Mouse (Mus musculus) liver, postnatal 0 days (tissue): Measurements from ENCODE around the gene Smurf1. TPM values are rescaled to one million over a fixed set of nuclear protein-coding genes. Genes with fewer than 3 reads are reported as not detected.

Source experiments
- ATAC-seq: fragments of 200-750 bp; cut with Nextera tagmentation; 2 replicates; pipeline ENCODE4 v1.8.0; 2017; ENCODE audit warnings: mild to moderate bottlenecking, moderate library complexity
- DNase-seq: peaks from one replicate; pipeline ENCODE4 v3.0.0-alpha.2; 2016
- H3K27ac ChIP-seq: fragments of 300-500 bp; sonication (generic); 2 replicates; pipeline ENCODE4 v1.5.1; 2014; ENCODE audit warnings: antibody characterized with exemption, moderate library complexity, mild to moderate bottlenecking, low read depth
- H3K27me3 ChIP-seq: fragments of 300-500 bp; sonication (generic); 2 replicates; pipeline ENCODE4 v1.6.1; 2014; ENCODE audit warnings: low read length, control low read depth, mixed read lengths; ENCODE audit not compliant: insufficient read depth
- H3K36me3 ChIP-seq: fragments of 300-500 bp; sonication (generic); replicated peaks from 2 replicates; pipeline ENCODE4 v1.6.1; 2014; ENCODE audit warnings: mild to moderate bottlenecking, control low read depth, low read length, moderate library complexity, mixed read lengths; ENCODE audit not compliant: insufficient read depth
- H3K4me1 ChIP-seq: fragments of 300-500 bp; sonication (generic); 2 replicates; pipeline ENCODE4 v1.6.1; 2014; ENCODE audit warnings: antibody characterized with exemption, mild to moderate bottlenecking, control low read depth; ENCODE audit not compliant: insufficient read depth
- H3K4me2 ChIP-seq: fragments of 300-500 bp; sonication (generic); 2 replicates; pipeline ENCODE4 v1.6.1; 2014; ENCODE audit warnings: low read depth, mild to moderate bottlenecking, low read length, moderate library complexity, mixed read lengths
- H3K4me3 ChIP-seq: fragments of 300-500 bp; sonication (generic); 2 replicates; pipeline ENCODE4 v1.5.1; 2014; ENCODE audit warnings: low read depth, low read length
- H3K9ac ChIP-seq: fragments of 300-500 bp; sonication (generic); replicated peaks from 2 replicates; pipeline ENCODE4 v1.6.1; 2014; ENCODE audit warnings: mild to moderate bottlenecking, moderate library complexity
- H3K9me3 ChIP-seq: fragments of 300-500 bp; sonication (generic); 2 replicates; pipeline ENCODE4 v1.6.1; 2016; ENCODE audit warnings: mild to moderate bottlenecking, control low read depth, low read length, mixed read lengths
- CTCF ChIP-seq: sonication (generic); IDR thresholded peaks from 2 replicates; pipeline ENCODE4 v1.5.1; 2016; ENCODE audit warnings: antibody characterized with exemption, low read depth
- EP300 ChIP-seq: IDR thresholded peaks from 2 replicates; pipeline ENCODE4 v1.6.1; 2016; ENCODE audit warnings: antibody characterized with exemption, low read depth, mild to moderate bottlenecking
- WGBS: fragments of 180-500 bp; shearing (Covaris S2); extraction: QIAGEN DNeasy Blood & Tissue Kit; methylation state at CpG from one replicate; pipeline ENCODE4 v1.1.7; 2014; ENCODE audit not compliant: insufficient replicate concordance; 5-methylcytosine and 5-hydroxymethylcytosine counted together
- polyA plus RNA-seq: library from polyadenylated mRNA; unstranded; fragments of >200 nt; fragmentation: Nextera tagmentation; extraction: Ambion mirVana; gene quantifications from 2 replicates; pipeline ENCODE4 v1.2.1, GENCODE M21; 2015

Gene Smurf1
- polyA plus RNA-seq, 1 experiment from 2014 or later = 2.2 TPM

- TF ChIP-seq CTCF (no peak), EP300 (no peak)
- Histone ChIP-seq H3K9me3 (no peaks in the 10 kb centered on the region), H3K4me1 (no peaks in the 10 kb centered on the region; the same call in 1 of the 2 replicates), H3K4me2 (no peak overlapping the region), H3K36me3 (no peaks in the 10 kb centered on the region), H3K9ac (no peak overlapping the region), H3K4me3 (no peak overlapping the region), H3K27ac (no peak overlapping the region), H3K27me3 (no peaks in the 10 kb centered on the region)
- 65% methylated on average over 11 of the region's 11 CpGs for WGBS
- DNase-seq = no peak
- no peak for ATAC-seq
Observed at GRCm38 (mm10) chr5:144928856-144929713, 36.6 kb downstream of the Smurf1 start.

- no peak overlapping the region for H3K27ac ChIP-seq
- no peak overlapping the region for H3K4me3 ChIP-seq
- ATAC-seq (no peak), DNase-seq (no peak)
- no peak overlapping the region for H3K4me2 ChIP-seq
- H3K9me3 ChIP-seq = no peaks in the 10 kb centered on the region
- no peaks in the 10 kb centered on the region for H3K27me3 ChIP-seq
- WGBS = 82% methylated on average over 2 of the region's 2 CpGs
- no peak overlapping the region for H3K9ac ChIP-seq
- H3K4me1 ChIP-seq = no peaks in the 10 kb centered on the region
- H3K36me3 ChIP-seq = no peaks in the 10 kb centered on the region
- TF ChIP-seq EP300 (no peak), CTCF (no peak)
Observed at GRCm38 (mm10) chr5:144926275-144926674, 39.4 kb downstream of the Smurf1 start.

GRCm38 (mm10) chr5:144923351-144923750 lies 42.3 kb downstream of the Smurf1 start:
- Histone ChIP-seq H3K9me3 (no peaks in the 10 kb centered on the region), H3K4me3 (no peak overlapping the region), H3K36me3 (no peaks in the 10 kb centered on the region), H3K4me1 (no peaks in the 10 kb centered on the region), H3K4me2 (no peak overlapping the region), H3K27ac (no peak overlapping the region), H3K9ac (no peak overlapping the region), H3K27me3 (no peaks in the 10 kb centered on the region)
- TF ChIP-seq CTCF (no peak), EP300 (no peak)
- WGBS = 67% methylated on average over 6 of the region's 6 CpGs
- ATAC-seq = no peak
- DNase-seq = no peak

DNA sequence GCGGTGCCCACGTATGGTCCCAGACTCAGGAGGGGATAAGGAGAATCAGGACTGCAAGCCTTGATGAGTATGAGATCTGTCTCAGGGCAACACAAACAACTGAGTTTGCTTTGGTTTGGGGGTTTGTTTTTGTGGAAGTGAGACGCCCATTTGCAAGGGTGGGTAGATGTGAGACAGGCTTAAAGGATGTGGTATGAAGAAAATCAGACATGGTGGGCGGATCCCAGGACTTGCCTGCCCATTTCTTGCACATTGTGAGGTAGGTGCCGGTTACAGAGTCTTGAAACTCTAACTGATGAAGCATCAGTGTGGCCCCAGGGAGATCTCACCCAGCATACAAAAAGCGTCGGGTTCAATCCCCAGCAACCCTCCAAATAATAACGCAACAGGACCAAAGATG lies 45.9 kb downstream of the Smurf1 start:
- no peak overlapping the region for H3K4me3 ChIP-seq
- DNase-seq = no peak
- TF ChIP-seq CTCF (no peak), EP300 (no peak)
- peaks cover 7% of the 10 kb centered on the region; the same call in 1 of the 2 replicates for H3K4me1 ChIP-seq
- H3K9me3 ChIP-seq = no peaks in the 10 kb centered on the region
- no peak overlapping the region for H3K27ac ChIP-seq
- ATAC-seq = no peak
- no peak overlapping the region for H3K4me2 ChIP-seq
- H3K36me3 ChIP-seq = no peaks in the 10 kb centered on the region
- no peaks in the 10 kb centered on the region for H3K27me3 ChIP-seq
- no peak overlapping the region for H3K9ac ChIP-seq
- 81% methylated on average over 8 of the region's 8 CpGs for WGBS

GRCm38 (mm10) chr5:144919194-144919593 lies 46.5 kb downstream of the Smurf1 start:
- DNase-seq (no peak), ATAC-seq (no peak)
- no peak overlapping the region for H3K4me2 ChIP-seq
- no peaks in the 10 kb centered on the region for H3K36me3 ChIP-seq
- H3K27me3 ChIP-seq = no peaks in the 10 kb centered on the region
- H3K9me3 ChIP-seq = no peaks in the 10 kb centered on the region
- 83% methylated on average over 9 of the region's 9 CpGs for WGBS
- peaks cover 7% of the 10 kb centered on the region; the same call in 1 of the 2 replicates for H3K4me1 ChIP-seq
- no peak overlapping the region for H3K27ac ChIP-seq
- TF ChIP-seq CTCF = no peak
- TF ChIP-seq EP300 = no peak
- H3K4me3 ChIP-seq = no peak overlapping the region
- no peak overlapping the region for H3K9ac ChIP-seq

DNA sequence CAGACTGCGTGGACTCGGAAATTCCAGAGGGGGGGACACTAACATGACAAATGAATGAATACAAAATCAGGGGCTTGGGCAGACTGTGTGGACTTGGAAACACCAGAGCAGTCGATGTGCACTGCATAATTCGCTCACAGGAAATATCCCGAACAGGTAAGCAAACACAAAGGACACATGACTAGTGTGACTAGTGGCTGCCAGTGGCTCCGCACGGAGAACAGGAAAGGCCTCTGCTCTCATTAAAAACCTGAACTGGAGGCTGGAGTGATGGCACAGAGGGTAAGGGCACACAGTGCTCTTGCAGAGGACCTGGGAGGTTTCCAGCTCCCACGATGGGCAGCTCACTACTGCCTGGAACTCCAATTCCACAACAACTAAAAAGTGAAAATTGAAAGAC lies 47.4 kb downstream of the Smurf1 start:
- H3K27me3 ChIP-seq = no peaks in the 10 kb centered on the region
- no peak for DNase-seq
- ATAC-seq = no peak
- WGBS = 72% methylated on average over 8 of the region's 8 CpGs
- no peak overlapping the region for H3K4me2 ChIP-seq
- H3K4me1 ChIP-seq = peaks cover 7% of the 10 kb centered on the region; the same call in 1 of the 2 replicates
- H3K4me3 ChIP-seq = no peak overlapping the region
- H3K9ac ChIP-seq = no peak overlapping the region
- TF ChIP-seq CTCF (no peak), EP300 (no peak)
- H3K36me3 ChIP-seq = no peaks in the 10 kb centered on the region
- H3K9me3 ChIP-seq = no peaks in the 10 kb centered on the region
- H3K27ac ChIP-seq = no peak overlapping the region
